36 mouse cellular contexts compared by ENCODE assay signal in genomic region chr4:136519866-136520265, GRCm38 (mm10). TPM values are rescaled to one million over a fixed set of nuclear protein-coding genes. Genes with fewer than 3 reads are reported as not detected.
"Had no signal": no experiment of that assay in that cellular context is flagged by ENCODE, and none has a peak within 500 bp of the region (broad histone marks: within the 10 kb centered on the region; RNA-seq: fewer than 3 reads in every experiment).

No protein-coding gene starts in this region.

- H3K4me1 ChIP-seq: hindbrain, embryonic 10.5 days; hindbrain, embryonic 13.5 days; hindbrain, embryonic 15.5 days; intestine, embryonic 15.5 days had no signal

- DNase-seq: heart, postnatal 10 days; heart, postnatal 14 days; heart, postnatal 36 days; heart, postnatal 4 days; kidney, adult 11 months; kidney, adult 18-20 months; kidney, adult 2 months; kidney, adult 8-10 months; kidney, adult 9 months; kidney, postnatal 10 days; kidney, postnatal 14 days; kidney, postnatal 25 days; kidney, postnatal 36 days; kidney, postnatal 4 days; layer of hippocampus, adult 9-11 months; layer of hippocampus, postnatal 36 days had no signal

- H3K27ac ChIP-seq: heart, embryonic 13.5 days; heart, embryonic 15.5 days; hindbrain, embryonic 10.5 days; hindbrain, embryonic 12.5 days; hindbrain, embryonic 13.5 days; hindbrain, embryonic 14.5 days; hindbrain, embryonic 15.5 days; hindbrain, postnatal 0 days; intestine, embryonic 15.5 days; kidney, embryonic 15.5 days; kidney, postnatal 0 days; layer of hippocampus, adult 2 months; left cerebral cortex, adult 2 months had no signal

- ATAC-seq: hindbrain, embryonic 16.5 days; hindbrain, postnatal 0 days; inflammation-experienced regulatory T-cells, adult 6 months; intestine, embryonic 15.5 days; intestine, embryonic 16.5 days; intestine, postnatal 0 days had no signal

- H3K36me3 ChIP-seq: heart, embryonic 15.5 days; hindbrain, embryonic 13.5 days; hindbrain, embryonic 15.5 days; intestine, embryonic 15.5 days had no signal

- H3K9ac ChIP-seq: heart, embryonic 12.5 days; heart, embryonic 13.5 days; heart, embryonic 15.5 days; hindbrain, embryonic 12.5 days; hindbrain, embryonic 13.5 days; hindbrain, embryonic 14.5 days; hindbrain, embryonic 15.5 days; intestine, embryonic 15.5 days; kidney, embryonic 15.5 days had no signal

- H3K27me3 ChIP-seq: heart, embryonic 12.5 days; heart, embryonic 13.5 days; heart, embryonic 15.5 days; hindbrain, embryonic 12.5 days; hindbrain, embryonic 13.5 days; hindbrain, embryonic 15.5 days; intestine, embryonic 15.5 days; kidney, embryonic 15.5 days had no signal

- H3K9me3 ChIP-seq: heart, embryonic 12.5 days; heart, embryonic 13.5 days; heart, embryonic 15.5 days; hindbrain, embryonic 10.5 days; hindbrain, embryonic 12.5 days; hindbrain, embryonic 13.5 days; hindbrain, embryonic 15.5 days; intestine, embryonic 15.5 days; kidney, embryonic 15.5 days had no signal

- H3K4me3 ChIP-seq: heart, embryonic 12.5 days; heart, embryonic 13.5 days; heart, embryonic 15.5 days; hindbrain, embryonic 10.5 days; hindbrain, embryonic 12.5 days; hindbrain, embryonic 13.5 days; hindbrain, embryonic 15.5 days; intestine, embryonic 15.5 days; kidney, embryonic 15.5 days; layer of hippocampus, adult 2 months; left cerebral cortex, adult 2 months had no signal

RNA-seq across cellular contexts. Expression of gene 6030445D17Rik, which starts 57.8 kb away (rescaled TPM):
- polyA plus RNA-seq: heart, embryonic 13.5 days; heart, embryonic 16.5 days; hindbrain, embryonic 11.5 days had no signal
